Mouse (Mus musculus) CH12.LX (cell line): ENCODE results near the gene Cnot2.
"Not testable (repeated sequence)": the region's sequence is repeated elsewhere in the genome, so short reads cannot be mapped to it uniquely, and the experiment has no call there.

ENCODE experiments used
- CTCF ChIP-seq, 2 experiments: IDR thresholded peaks in 1 of 2; conservative IDR thresholded peaks in 1 of 2; 2 replicates each; pipeline ENCODE4 v1.5.1; 2011 to 2012; ENCODE audit warnings: low read depth in 2 of 2, low read length in 2 of 2, improper control_type of control experiment in 1 of 2, inconsistent platforms in 1 of 2, mild to moderate bottlenecking in 1 of 2, moderate library complexity in 1 of 2
- E2F4 ChIP-seq: IDR thresholded peaks from 2 replicates; pipeline ENCODE4 v1.6.1; 2011; ENCODE audit warnings: low read depth, low read length, improper control_type of control experiment; ENCODE audit not compliant: insufficient replicate concordance
- ELF1 ChIP-seq: IDR thresholded peaks from 2 replicates; pipeline ENCODE4 v1.6.1; 2014; ENCODE audit warnings: low read depth, mild to moderate bottlenecking, inconsistent platforms, low read length, improper control_type of control experiment
- ZC3H11A ChIP-seq: IDR thresholded peaks from 2 replicates; pipeline ENCODE4 v1.6.1; 2012; ENCODE audit warnings: low read depth, mild to moderate bottlenecking, inconsistent platforms, low read length, improper control_type of control experiment

GRCm38 (mm10) chr10:116613250-116613649 is 31.9 kb upstream of the Cnot2 start:
- peak in 1 of 2 experiments; percentile 70; a peak in 2 of 4 replicates for TF ChIP-seq CTCF (conservative IDR thresholded peaks at IDR 0.05 in 1 of 2, IDR thresholded peaks at IDR 0.05 in 1 of 2; ENCODE audit: low read depth in 2 of 2, low read length in 2 of 2)
- TF ChIP-seq E2F4: peak; percentile 86; the same call in 1 of the 2 replicates
- not testable (repeated sequence) for TF ChIP-seq ZC3H11A, ELF1
